Mouse (Mus musculus): Measurements from ENCODE around the gene Gm3298. TPM values are rescaled to one million over a fixed set of nuclear protein-coding genes. Genes with fewer than 3 reads are reported as not detected.

Gene Gm3298
- not detected in 2 replicates for polyA plus RNA-seq (2012; rRNA removed; ENCODE audit: low replicate concordance)

GRCm38 (mm10) chr14:5015591-5015990, at the start of gene Gm3298:
TSS of gene Gm3298 (plus strand) at chr14:5015891.

GRCm38 (mm10) chr14:4983635-4984034, 32.1 kb upstream of the Gm3298 start, which contains the start of gene Gm8297:
TSS of gene Gm8297 (plus strand) at chr14:4983935.

GRCm38 (mm10) chr14:5050329-5050728, 34.6 kb downstream of the Gm3298 start, which contains the start of gene 4930555G01Rik:
TSS of gene 4930555G01Rik (plus strand) at chr14:5050629.

Other genes starting within 250 kb of the Gm3298 start
- not detected in 2 replicates for gene Gm9602, start 239.6 kb upstream of the Gm3298 start, polyA plus RNA-seq (2012; rRNA removed; ENCODE audit: low replicate concordance)
- not detected in 2 replicates for gene Gm3269, start 177.8 kb upstream of the Gm3298 start, polyA plus RNA-seq (2012; rRNA removed; ENCODE audit: low replicate concordance)
- gene Gm3264, start 160.3 kb upstream of the Gm3298 start, polyA plus RNA-seq (2012; rRNA removed; ENCODE audit: low replicate concordance), result not detected in 2 replicates
- gene Gm3278, start 123.5 kb upstream of the Gm3298 start, polyA plus RNA-seq (2012; rRNA removed; ENCODE audit: low replicate concordance), result 0.09 TPM in 1 of 2 replicates, not detected in the other
- not detected in 2 replicates for gene Gm8297, start 32.0 kb upstream of the Gm3298 start, polyA plus RNA-seq (2012; rRNA removed; ENCODE audit: low replicate concordance)
- not detected in 2 replicates for gene 4930555G01Rik, start 34.7 kb downstream of the Gm3298 start, polyA plus RNA-seq (2012; rRNA removed; ENCODE audit: low replicate concordance)
- 0.75 TPM in 1 of 2 replicates, not detected in the other for gene Gm8281, start 55.1 kb downstream of the Gm3298 start, polyA plus RNA-seq (2012; rRNA removed; ENCODE audit: low replicate concordance)
- not detected in 2 replicates for gene Gm8279, start 115.6 kb downstream of the Gm3298 start, polyA plus RNA-seq (2012; rRNA removed; ENCODE audit: low replicate concordance)
- not detected in 2 replicates for gene Gm3317, start 148.6 kb downstream of the Gm3298 start, polyA plus RNA-seq (2012; rRNA removed; ENCODE audit: low replicate concordance)
- not detected in 2 replicates for gene Gm8271, start 169.9 kb downstream of the Gm3298 start, polyA plus RNA-seq (2012; rRNA removed; ENCODE audit: low replicate concordance)
- gene Gm3526, start 244.7 kb downstream of the Gm3298 start, polyA plus RNA-seq (2012; rRNA removed; ENCODE audit: low replicate concordance), result not detected in 2 replicates